Mouse (Mus musculus): ENCODE data around the gene Atp1b1. TPM values are rescaled to one million over a fixed set of nuclear protein-coding genes. Genes with fewer than 3 reads are reported as not detected.
A peak's percentile ranks its signal among the peaks of the same experiment; 100 is the strongest.

Gene Atp1b1
- polyA plus RNA-seq, 1 experiment from 2014 or later: 163 TPM

GRCm38 (mm10) chr1:164411306-164411705 lies 46.8 kb downstream of the Atp1b1 start:
- H3K4me3 ChIP-seq (replicated peaks): no peak overlapping the region
- peak; percentile 66 for ATAC-seq (replicated peaks; ENCODE audit: low FRiP score)
- WGBS: 66% methylated on average over 7 of the region's 7 CpGs

GRCm38 (mm10) chr1:164408655-164409054 lies 49.5 kb downstream of the Atp1b1 start:
- H3K27ac ChIP-seq: no peak overlapping the region
- peaks cover 17% of the 10 kb centered on the region for H3K4me1 ChIP-seq
- no peak overlapping the region for H3K4me3 ChIP-seq (replicated peaks)
- peaks cover 13% of the 10 kb centered on the region for H3K36me3 ChIP-seq
- no peak overlapping the region for H3K9ac ChIP-seq
- ATAC-seq (replicated peaks; ENCODE audit: low FRiP score): no peak
- no peaks in the 10 kb centered on the region for H3K27me3 ChIP-seq
- no peaks in the 10 kb centered on the region for H3K9me3 ChIP-seq (replicated peaks)
- WGBS: 74% methylated on average over 2 of the region's 2 CpGs
- H3K4me2 ChIP-seq: no peak overlapping the region

More at GRCm38 (mm10) chr1:164411306-164411705, 46.8 kb downstream of the Atp1b1 start:
- peaks cover 11% of the 10 kb centered on the region; the same call in 1 of the 2 replicates for H3K4me1 ChIP-seq
- no peaks in the 10 kb centered on the region for H3K27me3 ChIP-seq
- H3K27ac ChIP-seq: peak overlapping the region; percentile 84
- H3K36me3 ChIP-seq: 0 out of 2 replicates have a peak, but pooled peaks cover 4% of the 10 kb centered on the region
- H3K9ac ChIP-seq: no peak overlapping the region
- H3K4me2 ChIP-seq: no peak overlapping the region
- no peaks in the 10 kb centered on the region for H3K9me3 ChIP-seq (replicated peaks)

GRCm38 (mm10) chr1:164406506-164406905 lies 51.6 kb downstream of the Atp1b1 start:
- Histone ChIP-seq H3K9ac (no peak overlapping the region), H3K36me3 (peaks cover 24% of the 10 kb centered on the region), H3K4me3 (replicated peaks) (no peak overlapping the region), H3K9me3 (replicated peaks) (peaks cover 2% of the 10 kb centered on the region; the same call in 1 of the 2 replicates), H3K4me1 (peaks cover 17% of the 10 kb centered on the region), H3K27me3 (no peaks in the 10 kb centered on the region), H3K4me2 (no peak overlapping the region), H3K27ac (peak overlapping the region; percentile 64)
- WGBS: 45% methylated on average over 5 of the region's 5 CpGs
- peak; percentile 79 for ATAC-seq (replicated peaks; ENCODE audit: low FRiP score)

- H3K9me3 ChIP-seq (replicated peaks): peaks cover 2% of the 10 kb centered on the region; the same call in 1 of the 2 replicates
- no peaks in the 10 kb centered on the region for H3K27me3 ChIP-seq
- H3K4me3 ChIP-seq (replicated peaks): no peak overlapping the region
- H3K27ac ChIP-seq: no peak overlapping the region
- H3K4me1 ChIP-seq: peaks cover 17% of the 10 kb centered on the region
- H3K36me3 ChIP-seq: peaks cover 27% of the 10 kb centered on the region
- H3K9ac ChIP-seq: no peak overlapping the region
- ATAC-seq (replicated peaks; ENCODE audit: low FRiP score): no peak; the same call in 1 of the 2 replicates
- 33% methylated on average over 5 of the region's 5 CpGs for whole genome bisulfite sequencing
- H3K4me2 ChIP-seq: no peak overlapping the region
Observed at GRCm38 (mm10) chr1:164405385-164405802, 52.8 kb downstream of the Atp1b1 start.

GRCm38 (mm10) chr1:164399578-164399977 lies 58.6 kb downstream of the Atp1b1 start:
- no peaks in the 10 kb centered on the region for H3K27me3 ChIP-seq
- H3K4me1 ChIP-seq: no peaks in the 10 kb centered on the region
- no peak for ATAC-seq (replicated peaks; ENCODE audit: low FRiP score)
- no peak overlapping the region for H3K27ac ChIP-seq
- no peak overlapping the region for H3K4me3 ChIP-seq (replicated peaks)
- H3K9ac ChIP-seq: no peak overlapping the region
- peaks cover 2% of the 10 kb centered on the region; the same call in 1 of the 2 replicates for H3K9me3 ChIP-seq (replicated peaks)
- WGBS: 79% methylated on average over 3 of the region's 3 CpGs
- H3K36me3 ChIP-seq: peaks cover 26% of the 10 kb centered on the region
- no peak overlapping the region for H3K4me2 ChIP-seq

GRCm38 (mm10) chr1:164397672-164398071 lies 60.5 kb downstream of the Atp1b1 start:
- no peak overlapping the region for H3K27ac ChIP-seq
- H3K4me2 ChIP-seq: no peak overlapping the region
- peaks cover 9% of the 10 kb centered on the region for H3K36me3 ChIP-seq
- 47% methylated on average over 4 of the region's 4 CpGs for WGBS
- 0 out of 2 replicates have a peak, but pooled peaks have one; percentile 33 for ATAC-seq (replicated peaks; ENCODE audit: low FRiP score)
- no peaks in the 10 kb centered on the region for H3K27me3 ChIP-seq
- no peak overlapping the region for H3K4me3 ChIP-seq (replicated peaks)
- peaks cover 2% of the 10 kb centered on the region; the same call in 1 of the 2 replicates for H3K9me3 ChIP-seq (replicated peaks)
- no peaks in the 10 kb centered on the region for H3K4me1 ChIP-seq
- H3K9ac ChIP-seq: no peak overlapping the region

- no peaks in the 10 kb centered on the region for H3K9me3 ChIP-seq (replicated peaks)
- no peak for ATAC-seq (replicated peaks; ENCODE audit: low FRiP score)
Observed at GRCm38 (mm10) chr1:164395131-164395780, 62.9 kb downstream of the Atp1b1 start.

GRCm38 (mm10) chr1:164392176-164392575 lies 66.0 kb downstream of the Atp1b1 start:
- no peak overlapping the region for H3K27ac ChIP-seq
- 41% methylated on average over 3 of the region's 3 CpGs for WGBS
- H3K4me1 ChIP-seq: no peaks in the 10 kb centered on the region
- H3K27me3 ChIP-seq: no peaks in the 10 kb centered on the region
- no peak overlapping the region for H3K4me2 ChIP-seq
- H3K9me3 ChIP-seq (replicated peaks): no peaks in the 10 kb centered on the region
- no peaks in the 10 kb centered on the region for H3K36me3 ChIP-seq
- no peak for ATAC-seq (replicated peaks; ENCODE audit: low FRiP score)
- H3K4me3 ChIP-seq (replicated peaks): no peak overlapping the region
- no peak overlapping the region for H3K9ac ChIP-seq

More at GRCm38 (mm10) chr1:164395131-164395780, 62.9 kb downstream of the Atp1b1 start:
- H3K4me1 ChIP-seq: no peaks in the 10 kb centered on the region
- no peaks in the 10 kb centered on the region for H3K27me3 ChIP-seq
- no peak overlapping the region for H3K27ac ChIP-seq
- no peak overlapping the region for H3K9ac ChIP-seq
- H3K36me3 ChIP-seq: no peaks in the 10 kb centered on the region
- no peak overlapping the region for H3K4me3 ChIP-seq (replicated peaks)
- 91% methylated on average over 6 of the region's 6 CpGs for WGBS
- no peak overlapping the region for H3K4me2 ChIP-seq

- no peaks in the 10 kb centered on the region for H3K36me3 ChIP-seq
- ATAC-seq (replicated peaks; ENCODE audit: low FRiP score): no peak
- H3K4me2 ChIP-seq: no peak overlapping the region
- H3K4me3 ChIP-seq (replicated peaks): no peak overlapping the region
- H3K9me3 ChIP-seq (replicated peaks): no peaks in the 10 kb centered on the region
- H3K27me3 ChIP-seq: no peaks in the 10 kb centered on the region
- no peak overlapping the region for H3K9ac ChIP-seq
- H3K4me1 ChIP-seq: no peaks in the 10 kb centered on the region
- WGBS: 89% methylated on average over 4 of the region's 4 CpGs
- no peak overlapping the region for H3K27ac ChIP-seq
Observed at GRCm38 (mm10) chr1:164389743-164390142, 68.4 kb downstream of the Atp1b1 start.

Other genes with a start within 250 kb of the Atp1b1 start
- gene Slc19a2, start 209.3 kb downstream of the Atp1b1 start, polyA plus RNA-seq (2015; fragmentation: Nextera tagmentation; extraction: Ambion mirVana): 9.1 and 10.4 TPM in 2 replicates
- 11.0 and 11.4 TPM in 2 replicates for gene Ccdc181, start 182.8 kb downstream of the Atp1b1 start, polyA plus RNA-seq (2015; fragmentation: Nextera tagmentation; extraction: Ambion mirVana)
- 48.6 and 51.2 TPM in 2 replicates for gene Nme7, start 154.2 kb downstream of the Atp1b1 start, polyA plus RNA-seq (2015; fragmentation: Nextera tagmentation; extraction: Ambion mirVana)
- 30.9 and 32.7 TPM in 2 replicates for gene Blzf1, start 150.9 kb downstream of the Atp1b1 start, polyA plus RNA-seq (2015; fragmentation: Nextera tagmentation; extraction: Ambion mirVana)

All from kidney, embryonic 15.5 days (tissue).